Mouse (Mus musculus) skeletal muscle tissue, adult 2 months (tissue): ENCODE measurements around the gene Csrnp1.
"Not testable (repeated sequence)": the region's sequence is repeated elsewhere in the genome, so short reads cannot be mapped to it uniquely, and the experiment has no call there.

Experiments used
- DNase-seq: peaks from one replicate; pipeline ENCODE4 v3.0.0-alpha.2; 2012; ENCODE audit warnings: low read depth, low spot score

The Csrnp1 gene

GRCm38 (mm10) chr9:119984536-119985011, at the start of gene Csrnp1:
Gene Csrnp1, minus strand, starts transcription at chr9:119984658.
- DNase-seq = no peak

- no peak for DNase-seq
These were observed 48.3 kb upstream of the Csrnp1 start for GRCm38 (mm10) chr9:120032710-120033109.

- no peak for DNase-seq
These were observed 46.0 kb upstream of the Csrnp1 start for GRCm38 (mm10) chr9:120030421-120030820.

GRCm38 (mm10) chr9:120029880-120030279, 45.4 kb upstream of the Csrnp1 start:
- no peak for DNase-seq

GRCm38 (mm10) chr9:120027401-120028151, 43.1 kb upstream of the Csrnp1 start:
- DNase-seq = peak; percentile 86

GRCm38 (mm10) chr9:120024625-120025024, 40.2 kb upstream of the Csrnp1 start:
- peak; percentile 59 for DNase-seq

GRCm38 (mm10) chr9:120024171-120024570, 39.7 kb upstream of the Csrnp1 start:
- peak; percentile 90 for DNase-seq

GRCm38 (mm10) chr9:120023086-120023811, 38.8 kb upstream of the Csrnp1 start, which contains the start of gene Xirp1:
Gene Xirp1, minus strand, starts transcription at chr9:120023598.
- DNase-seq = peak; percentile 76

- no peak for DNase-seq
These were observed 36.7 kb upstream of the Csrnp1 start for GRCm38 (mm10) chr9:120021164-120021563.

- peak; percentile 72 for DNase-seq
These were observed 35.9 kb upstream of the Csrnp1 start for GRCm38 (mm10) chr9:120020285-120020890.

- no peak for DNase-seq
These were observed 32.5 kb upstream of the Csrnp1 start for GRCm38 (mm10) chr9:120016956-120017355.

- DNase-seq = no peak
These were observed 30.4 kb upstream of the Csrnp1 start for GRCm38 (mm10) chr9:120014828-120015227.

- DNase-seq = no peak
These were observed 28.9 kb upstream of the Csrnp1 start for GRCm38 (mm10) chr9:120013251-120013820.

- DNase-seq = no peak
These were observed 28.3 kb upstream of the Csrnp1 start for GRCm38 (mm10) chr9:120012781-120013180.

GRCm38 (mm10) chr9:120012161-120012560, 27.7 kb upstream of the Csrnp1 start:
- DNase-seq = not testable (repeated sequence)

GRCm38 (mm10) chr9:120011533-120011932, 27.1 kb upstream of the Csrnp1 start:
- DNase-seq = peak; percentile 78

- peak; percentile 98 for DNase-seq
These were observed 26.5 kb upstream of the Csrnp1 start for GRCm38 (mm10) chr9:120010781-120011511.

- DNase-seq = no peak
These were observed 25.4 kb upstream of the Csrnp1 start for GRCm38 (mm10) chr9:120009871-120010270.

GRCm38 (mm10) chr9:120009226-120009841, 24.9 kb upstream of the Csrnp1 start:
- DNase-seq = no peak

GRCm38 (mm10) chr9:120007833-120008232, 23.4 kb upstream of the Csrnp1 start:
- DNase-seq = no peak

GRCm38 (mm10) chr9:120005936-120006335, 21.5 kb upstream of the Csrnp1 start:
- DNase-seq = no peak
